Mouse (Mus musculus): ENCODE results near the gene Olfr263. TPM values are rescaled to one million over a fixed set of nuclear protein-coding genes. Genes with fewer than 3 reads are reported as not detected.

Gene Olfr263
- polyA plus RNA-seq, 1 experiment from 2014 or later: not detected

GRCm38 (mm10) chr13:21170431-21171155, 41.2 kb downstream of the Olfr263 start:
- Histone ChIP-seq H3K9me3 (no peaks in the 10 kb centered on the region), H3K27me3 (no peaks in the 10 kb centered on the region), H3K4me1 (peaks cover 19% of the 10 kb centered on the region), H3K36me3 (no peaks in the 10 kb centered on the region), H3K9ac (peak overlapping the region; percentile 59), H3K4me2 (peak overlapping the region; percentile 92), H3K4me3 (peak overlapping the region; percentile 64), H3K27ac (no peak overlapping the region)
- no peak for ATAC-seq (ENCODE audit: insufficient number of reproducible peaks, insufficient read depth, low FRiP score, low TSS enrichment, low read depth)
- WGBS: 34% methylated on average over 17 of the region's 17 CpGs

DNA sequence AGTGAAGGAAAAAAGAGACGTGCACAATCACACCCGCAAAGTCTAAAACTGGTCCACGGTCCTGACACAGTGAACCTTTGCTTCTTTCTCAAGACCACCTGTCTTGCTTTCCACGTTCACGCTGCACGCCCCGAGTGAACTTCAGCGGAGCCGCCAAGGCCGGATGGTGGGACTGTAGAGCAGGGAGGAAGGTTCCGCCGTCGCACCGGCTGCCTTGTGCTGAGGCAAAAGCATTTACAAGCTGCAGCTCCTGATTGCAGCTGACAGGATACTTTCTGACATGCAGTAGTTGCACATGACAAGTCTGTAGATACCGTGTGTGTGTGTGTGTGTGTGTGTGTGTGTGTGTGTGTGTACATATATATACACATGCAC, 41.7 kb downstream of the Olfr263 start:
- Histone ChIP-seq H3K4me2 (peak overlapping the region; percentile 65), H3K27ac (no peak overlapping the region), H3K9me3 (no peaks in the 10 kb centered on the region), H3K9ac (peak overlapping the region; percentile 59), H3K36me3 (no peaks in the 10 kb centered on the region), H3K4me1 (peaks cover 19% of the 10 kb centered on the region), H3K27me3 (no peaks in the 10 kb centered on the region), H3K4me3 (peak overlapping the region; percentile 64)
- no peak for ATAC-seq (ENCODE audit: insufficient number of reproducible peaks, insufficient read depth, low FRiP score, low TSS enrichment, low read depth)
- 6% methylated on average over 15 of the region's 15 CpGs for WGBS

- WGBS: under 1% methylated on average over 12 of the region's 12 CpGs
Measured at GRCm38 (mm10) chr13:21171600-21172150, 42.2 kb downstream of the Olfr263 start.

GRCm38 (mm10) chr13:21172241-21173027, 43.0 kb downstream of the Olfr263 start:
- WGBS: under 1% methylated on average over 16 of the region's 16 CpGs
- ATAC-seq (ENCODE audit: insufficient number of reproducible peaks, insufficient read depth, low FRiP score, low TSS enrichment, low read depth): no peak; the same call in 1 of the 2 replicates

More at GRCm38 (mm10) chr13:21171600-21172150, 42.2 kb downstream of the Olfr263 start:
- H3K4me2 ChIP-seq: peak overlapping the region; percentile 65
- 0 out of 2 replicates have a peak overlapping the region, but pooled peaks have one; percentile 27 for H3K9ac ChIP-seq
- H3K36me3 ChIP-seq: no peaks in the 10 kb centered on the region
- peak overlapping the region; percentile 64 for H3K4me3 ChIP-seq
- H3K27me3 ChIP-seq: no peaks in the 10 kb centered on the region
- peak overlapping the region; percentile 1; the same call in 1 of the 2 replicates for H3K27ac ChIP-seq
- H3K4me1 ChIP-seq: peaks cover 19% of the 10 kb centered on the region
- no peaks in the 10 kb centered on the region for H3K9me3 ChIP-seq
- no peak for ATAC-seq (ENCODE audit: insufficient number of reproducible peaks, insufficient read depth, low FRiP score, low TSS enrichment, low read depth)

GRCm38 (mm10) chr13:21173072-21173471, 43.6 kb downstream of the Olfr263 start:
- Histone ChIP-seq H3K4me3 (peak overlapping the region; percentile 64), H3K27me3 (no peaks in the 10 kb centered on the region), H3K4me1 (peaks cover 19% of the 10 kb centered on the region), H3K27ac (peak overlapping the region; percentile 82), H3K9me3 (no peaks in the 10 kb centered on the region), H3K36me3 (no peaks in the 10 kb centered on the region), H3K9ac (peak overlapping the region; percentile 65), H3K4me2 (peak overlapping the region; percentile 65)
- WGBS: under 1% methylated on average over 11 of the region's 11 CpGs
- peak; percentile 49; the same call in 1 of the 2 replicates for ATAC-seq (ENCODE audit: insufficient number of reproducible peaks, insufficient read depth, low FRiP score, low TSS enrichment, low read depth)

More at GRCm38 (mm10) chr13:21172241-21173027, 43.0 kb downstream of the Olfr263 start:
- Histone ChIP-seq H3K9me3 (no peaks in the 10 kb centered on the region), H3K27ac (peak overlapping the region; percentile 82), H3K27me3 (no peaks in the 10 kb centered on the region), H3K4me3 (peak overlapping the region; percentile 64), H3K4me2 (peak overlapping the region; percentile 65), H3K36me3 (no peaks in the 10 kb centered on the region), H3K4me1 (peaks cover 19% of the 10 kb centered on the region), H3K9ac (peak overlapping the region; percentile 58)

DNA sequence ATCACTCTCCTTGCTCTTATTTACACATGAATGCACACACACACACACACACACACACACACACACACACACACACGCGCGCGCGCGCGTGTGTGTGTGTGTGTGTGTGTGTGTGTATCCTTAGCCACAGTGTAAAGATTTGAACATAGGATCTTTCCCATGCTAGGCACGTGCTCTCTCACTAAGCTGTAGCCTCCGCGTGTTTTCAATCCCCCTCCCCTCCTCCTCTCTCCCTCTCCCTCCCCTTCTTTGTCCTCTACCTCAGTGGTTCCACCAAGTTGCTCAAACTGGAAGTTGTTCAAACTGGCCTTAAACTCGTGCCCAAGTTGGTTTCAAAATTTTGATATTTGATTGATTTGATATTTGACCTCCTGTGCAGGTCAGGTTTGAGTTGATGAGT, 47.3 kb downstream of the Olfr263 start:
- no peak overlapping the region for H3K4me2 ChIP-seq
- H3K4me3 ChIP-seq: no peak overlapping the region
- no peaks in the 10 kb centered on the region for H3K9me3 ChIP-seq
- H3K9ac ChIP-seq: no peak overlapping the region
- no peak overlapping the region for H3K27ac ChIP-seq
- no peak for ATAC-seq (ENCODE audit: insufficient number of reproducible peaks, insufficient read depth, low FRiP score, low TSS enrichment, low read depth)
- peaks cover 23% of the 10 kb centered on the region for H3K4me1 ChIP-seq
- WGBS: 75% methylated on average over 11 of the region's 11 CpGs
- H3K36me3 ChIP-seq: peaks cover 1% of the 10 kb centered on the region
- no peaks in the 10 kb centered on the region for H3K27me3 ChIP-seq

DNA sequence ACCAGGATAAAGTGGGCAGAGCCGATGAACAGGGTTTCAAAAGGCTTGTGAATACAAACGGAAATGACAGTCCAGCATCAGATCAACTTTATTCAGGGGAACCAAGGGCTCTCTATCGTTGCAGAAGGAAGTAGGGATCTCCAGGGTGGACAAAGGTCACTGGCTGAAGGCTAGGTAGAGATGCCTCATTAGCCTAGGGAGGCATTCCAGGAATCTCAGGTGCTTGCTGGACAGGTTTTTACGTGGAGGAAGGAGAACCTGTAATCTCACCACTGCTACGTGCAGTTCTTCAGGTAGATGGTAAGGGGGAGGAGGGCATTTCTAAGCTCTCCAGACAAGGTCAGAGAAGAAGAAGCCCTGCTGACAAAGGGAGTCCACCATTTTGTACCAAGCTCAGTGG, 48.2 kb downstream of the Olfr263 start:
- Histone ChIP-seq H3K4me1 (peaks cover 28% of the 10 kb centered on the region), H3K9ac (no peak overlapping the region), H3K27me3 (no peaks in the 10 kb centered on the region), H3K27ac (no peak overlapping the region), H3K4me3 (no peak overlapping the region), H3K9me3 (no peaks in the 10 kb centered on the region), H3K36me3 (peaks cover 9% of the 10 kb centered on the region), H3K4me2 (no peak overlapping the region)
- WGBS: 49% methylated on average over 5 of the region's 5 CpGs
- ATAC-seq (ENCODE audit: insufficient number of reproducible peaks, insufficient read depth, low FRiP score, low TSS enrichment, low read depth): no peak

GRCm38 (mm10) chr13:21178364-21178763, 48.9 kb downstream of the Olfr263 start:
- H3K9ac ChIP-seq: no peak overlapping the region
- H3K4me2 ChIP-seq: peak overlapping the region; percentile 68
- no peaks in the 10 kb centered on the region for H3K9me3 ChIP-seq
- peaks cover 32% of the 10 kb centered on the region for H3K4me1 ChIP-seq
- H3K36me3 ChIP-seq: peaks cover 16% of the 10 kb centered on the region
- no peaks in the 10 kb centered on the region for H3K27me3 ChIP-seq
- H3K4me3 ChIP-seq: no peak overlapping the region
- WGBS: 80% methylated on average over 5 of the region's 5 CpGs
- no peak for ATAC-seq (ENCODE audit: insufficient number of reproducible peaks, insufficient read depth, low FRiP score, low TSS enrichment, low read depth)
- H3K27ac ChIP-seq: no peak overlapping the region

DNA sequence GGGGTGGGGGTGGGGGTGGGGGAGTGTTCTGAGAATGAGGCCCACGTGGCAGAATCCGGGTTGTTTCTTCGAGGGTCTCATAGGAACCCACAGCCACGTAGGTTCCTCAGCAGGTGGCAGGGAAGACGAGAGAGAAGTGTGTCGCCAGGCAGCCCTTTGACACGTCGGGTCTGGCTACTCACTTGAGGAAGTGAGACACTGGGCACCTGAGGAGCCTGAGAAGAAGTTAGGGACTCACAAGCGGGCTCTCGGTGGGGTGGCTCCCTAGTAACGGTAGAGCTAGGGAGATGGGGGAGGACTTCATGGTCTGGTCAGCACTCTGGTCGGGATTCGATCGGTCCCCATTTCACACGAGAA, 49.9 kb downstream of the Olfr263 start, which contains the start of gene Trim27:
Trim27 (plus strand) TSS at position 79 of the 357 bp plus-strand sequence.
- WGBS: 0% methylated on average over 15 of the region's 15 CpGs
- peak within 1 kb of the TSS; percentile 89 for H3K4me3 ChIP-seq
- H3K27ac ChIP-seq: peak within 1 kb of the TSS; percentile 97
- H3K36me3 ChIP-seq: peaks cover 26% of the 10 kb centered on the region
- peak within 1 kb of the TSS; percentile 91 for H3K9ac ChIP-seq
- ATAC-seq (ENCODE audit: insufficient number of reproducible peaks, insufficient read depth, low FRiP score, low TSS enrichment, low read depth): peak; percentile 13; the same call in 1 of the 2 replicates
- H3K4me1 ChIP-seq: peaks cover 37% of the 10 kb centered on the region
- peak within 1 kb of the TSS; percentile 68 for H3K4me2 ChIP-seq
- no peaks in the 10 kb centered on the region for H3K27me3 ChIP-seq
- H3K9me3 ChIP-seq: no peaks in the 10 kb centered on the region

DNA sequence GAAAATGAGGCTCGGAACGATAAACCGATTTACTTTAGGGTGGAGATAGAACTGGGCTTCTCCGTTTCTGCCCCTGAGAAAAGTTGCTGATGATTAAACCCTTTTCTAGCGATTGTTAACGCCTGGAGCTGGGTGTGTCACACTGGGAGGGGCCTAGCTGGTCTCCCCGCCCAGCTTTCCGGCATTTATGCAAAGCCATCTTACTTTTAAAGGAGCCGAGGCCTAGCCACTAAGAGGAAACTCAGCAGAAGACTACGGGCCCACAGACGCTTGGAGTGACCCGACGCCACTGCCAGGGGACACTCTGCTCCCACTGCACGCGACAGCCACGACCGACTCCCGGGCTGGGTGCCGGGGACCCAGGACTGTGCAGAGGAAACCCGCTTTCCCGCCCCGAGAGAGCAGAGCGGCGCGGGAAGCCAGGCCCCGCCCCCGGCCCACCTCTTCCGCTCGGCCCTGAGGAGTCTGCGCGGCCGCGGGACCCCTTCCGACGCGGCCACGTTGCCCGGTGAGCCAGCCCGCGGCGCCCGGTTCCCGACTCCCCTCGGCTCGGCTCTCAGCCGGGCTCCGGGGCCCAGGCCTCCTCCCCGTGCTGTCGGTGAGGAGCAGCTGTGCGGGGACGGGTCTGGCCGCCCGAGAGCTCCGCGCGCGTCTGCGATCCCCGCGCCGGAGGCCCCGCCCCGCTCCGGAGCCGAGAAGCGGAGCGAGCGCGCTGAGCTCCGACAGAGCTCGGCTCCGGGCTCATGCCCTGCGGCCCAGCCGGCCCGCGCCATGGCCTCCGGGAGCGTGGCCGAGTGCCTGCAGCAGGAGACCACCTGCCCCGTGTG, 50.5 kb downstream of the Olfr263 start:
- Histone ChIP-seq H3K4me3 (peak overlapping the region; percentile 89), H3K27ac (peak overlapping the region; percentile 97), H3K36me3 (peaks cover 32% of the 10 kb centered on the region), H3K9ac (peak overlapping the region; percentile 91), H3K9me3 (no peaks in the 10 kb centered on the region), H3K4me1 (peaks cover 38% of the 10 kb centered on the region), H3K4me2 (peak overlapping the region; percentile 68), H3K27me3 (no peaks in the 10 kb centered on the region)
- WGBS: under 1% methylated on average over 80 of the region's 80 CpGs
- ATAC-seq (ENCODE audit: insufficient number of reproducible peaks, insufficient read depth, low FRiP score, low TSS enrichment, low read depth): peak; percentile 93

Measured in embryonic facial prominence, embryonic 13.5 days (tissue).